Mouse (Mus musculus): ENCODE results near the gene Cfap65.

DNA sequence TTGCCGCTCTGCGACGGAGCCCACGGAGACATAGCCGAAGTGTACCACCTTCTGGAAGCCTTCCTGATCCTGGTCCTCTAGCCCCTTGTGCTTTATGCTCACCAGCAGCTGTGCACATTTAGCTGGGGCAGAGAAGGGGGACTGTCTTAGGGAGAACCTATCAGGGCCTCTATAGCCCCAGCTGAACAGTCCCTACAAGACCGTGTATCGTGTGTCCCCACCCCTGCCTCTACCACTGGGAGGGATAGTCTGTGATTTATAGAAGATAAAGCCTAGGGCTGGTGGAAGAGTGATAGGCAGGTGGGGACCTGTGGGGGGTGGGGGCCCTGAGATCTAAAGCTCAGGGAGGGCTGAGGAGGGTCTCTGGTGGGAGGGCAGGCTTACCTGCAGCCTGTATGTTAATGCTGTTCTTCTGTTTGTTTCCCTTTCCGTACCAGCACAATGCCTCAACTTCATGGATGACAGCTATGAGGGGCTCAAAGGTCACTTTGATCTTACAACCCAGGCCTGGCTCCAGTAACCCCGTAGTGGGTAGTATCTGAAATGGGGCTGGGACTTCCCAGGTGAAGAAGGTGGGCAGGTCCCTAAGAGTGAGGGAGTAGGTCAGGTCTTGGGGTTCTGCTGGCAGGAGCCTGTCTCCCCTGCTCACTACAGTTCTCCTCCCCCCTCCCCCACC lies 7.6 kb downstream of the Cfap65 start:
- TF ChIP-seq CTCF (IDR thresholded peaks at IDR 0.05; ENCODE audit: control insufficient read depth, insufficient read depth, low read length), result no peak
- no peak for TF ChIP-seq POLR2A (IDR thresholded peaks at IDR 0.05; ENCODE audit: borderline replicate concordance, control insufficient read depth, low read depth, low read length)
